Mouse (Mus musculus): ENCODE results near the gene Dhrs7b.
A peak's percentile ranks its signal among the peaks of the same experiment; 100 is the strongest.
"Not testable (repeated sequence)": the region's sequence is repeated elsewhere in the genome, so short reads cannot be mapped to it uniquely, and the experiment has no call there.

The Dhrs7b gene

GRCm38 (mm10) chr11:60830433-60831052 lies at the start of gene Dhrs7b:
Gene Dhrs7b (plus strand): TSS chr11:60830631.
- peak; percentile 84 for DNase-seq (ENCODE audit: extremely low spot score)

DNA sequence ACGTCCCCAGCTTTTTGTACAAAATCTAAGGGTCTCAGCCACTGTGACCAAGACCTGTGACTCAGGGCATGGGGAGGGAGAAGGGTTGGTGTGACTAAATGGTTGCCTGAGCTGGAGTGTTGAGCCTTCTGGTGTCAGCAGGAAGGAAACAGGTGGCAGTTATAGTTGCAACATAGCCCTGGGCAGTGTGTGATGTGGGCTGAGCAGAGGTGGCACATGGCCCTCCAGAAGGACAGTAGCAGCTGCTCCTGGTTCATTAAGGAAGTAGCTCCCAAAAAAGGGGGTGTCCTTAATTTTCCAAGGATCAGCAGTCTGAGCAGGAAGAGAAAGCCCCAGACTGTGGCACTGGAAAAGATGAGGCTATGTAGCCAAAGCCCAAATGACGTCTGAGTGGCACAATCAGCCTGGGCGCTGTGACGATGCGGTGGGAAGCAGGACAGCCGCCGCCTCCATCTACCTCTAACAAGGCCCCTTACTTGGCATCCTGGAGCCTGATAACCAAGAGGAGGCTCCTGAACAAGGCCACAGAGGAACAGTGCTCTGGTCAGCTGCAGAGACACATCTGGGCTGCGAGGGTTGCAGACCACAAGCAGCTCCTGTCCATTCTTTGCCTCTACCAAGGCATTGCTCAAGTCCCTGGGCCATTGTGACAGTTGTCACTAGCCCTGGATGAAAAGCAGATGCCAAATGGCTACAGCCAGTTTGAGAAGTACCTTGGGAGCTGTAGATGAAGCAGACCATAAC lies 46.1 kb upstream of the Dhrs7b start:
- no peak for DNase-seq (ENCODE audit: extremely low spot score)

DNA sequence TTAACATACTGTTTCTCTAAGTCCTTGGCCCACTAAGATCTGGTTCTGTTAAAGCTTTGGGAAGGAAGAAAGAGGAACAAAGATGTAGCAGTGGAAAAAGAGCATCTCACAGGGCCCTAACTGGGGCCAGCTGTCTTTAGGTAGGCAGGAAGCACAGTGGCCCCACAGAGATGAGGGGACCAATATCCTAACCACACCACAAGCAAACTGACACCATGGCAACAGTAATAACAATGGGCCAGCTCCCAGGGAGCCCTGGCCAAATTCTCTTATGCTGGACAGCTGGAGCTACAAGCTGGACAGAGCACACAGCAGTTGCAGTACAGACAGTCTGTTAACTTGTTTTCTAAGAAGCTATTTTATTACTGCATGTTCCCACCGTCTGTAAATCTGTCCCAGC lies 42.8 kb upstream of the Dhrs7b start:
- no peak for DNase-seq (ENCODE audit: extremely low spot score)

DNA sequence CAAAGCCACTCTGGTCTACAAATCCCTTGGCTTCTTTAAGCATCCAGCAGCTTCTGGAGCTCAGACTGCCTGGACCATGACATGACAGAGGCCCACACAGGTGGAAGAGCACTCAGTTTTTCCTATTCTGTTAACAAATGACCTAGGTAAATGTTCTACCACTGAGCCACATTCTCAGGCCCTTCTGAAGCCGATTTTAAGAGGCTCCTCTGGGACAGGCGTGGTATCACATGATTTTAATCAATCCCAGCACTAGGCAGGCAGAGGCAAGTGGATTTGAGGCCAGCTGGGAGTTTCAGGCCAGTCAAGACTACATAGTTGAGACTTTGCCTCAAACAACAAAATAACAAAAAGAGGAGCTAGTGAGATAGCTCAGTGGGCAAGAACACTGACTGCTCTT lies 40.0 kb upstream of the Dhrs7b start:
- no peak for DNase-seq (ENCODE audit: extremely low spot score)

DNA sequence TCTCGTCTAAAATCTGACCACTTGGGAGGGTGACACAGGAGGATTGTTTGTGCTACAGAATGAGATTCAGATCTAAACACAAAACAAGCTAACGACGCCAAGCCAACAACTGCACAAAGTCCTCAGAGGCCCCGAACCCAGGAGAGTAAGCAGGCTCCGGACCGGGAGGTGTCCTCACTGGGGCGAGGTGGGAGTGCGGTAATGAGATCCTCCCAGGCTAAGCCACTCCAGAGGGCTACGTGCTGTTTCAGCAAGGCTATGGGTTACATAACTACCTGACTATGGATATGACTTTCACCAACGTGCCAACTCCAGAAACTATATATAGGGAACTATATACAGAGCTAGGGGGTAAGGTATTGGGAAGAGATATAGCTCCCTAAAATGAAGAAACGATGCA lies 34.1 kb upstream of the Dhrs7b start:
- no peak for DNase-seq (ENCODE audit: extremely low spot score)

DNA sequence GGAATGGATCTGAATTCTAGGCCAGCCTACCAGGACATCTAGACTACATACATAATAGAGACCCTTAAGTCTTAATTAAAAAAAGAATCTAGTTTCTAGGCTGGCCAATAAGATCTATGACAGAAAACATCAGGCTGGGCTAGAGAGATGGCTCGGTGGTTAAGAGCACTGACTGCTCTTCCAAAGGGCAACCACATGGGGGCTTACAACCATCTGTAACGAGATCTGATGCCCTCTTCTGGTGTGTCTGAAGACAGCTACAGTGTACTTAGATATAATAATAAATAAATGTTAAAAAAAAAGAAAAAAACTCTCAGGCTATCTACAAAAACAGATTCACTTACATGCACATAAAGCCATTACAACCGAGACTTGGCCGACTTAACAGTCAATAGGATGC lies 30.5 kb upstream of the Dhrs7b start:
- no peak for DNase-seq (ENCODE audit: extremely low spot score)

GRCm38 (mm10) chr11:60800892-60801291 lies 29.5 kb upstream of the Dhrs7b start:
- DNase-seq (ENCODE audit: extremely low spot score), result no peak

GRCm38 (mm10) chr11:60808286-60809070 lies 22.0 kb upstream of the Dhrs7b start:
- no peak for DNase-seq (ENCODE audit: extremely low spot score)

DNA sequence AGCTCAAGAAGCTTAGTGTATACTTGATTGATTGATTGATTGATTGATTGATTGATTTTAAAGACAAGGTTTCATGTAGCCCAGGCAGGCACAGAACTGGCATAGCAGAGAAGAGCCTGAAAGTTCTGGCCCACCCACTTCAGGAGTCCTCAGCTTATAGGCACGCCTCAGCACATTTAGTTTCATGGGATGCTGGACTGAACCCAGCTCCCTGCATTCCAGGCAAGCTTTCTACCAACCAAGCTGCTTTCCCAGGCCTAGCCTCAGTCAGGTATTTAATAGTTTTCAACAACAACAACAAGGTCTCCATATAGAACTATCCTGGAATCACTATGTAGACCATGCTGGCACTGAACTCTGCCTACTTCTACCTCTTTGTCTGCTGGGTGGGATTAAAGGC lies 20.9 kb upstream of the Dhrs7b start:
- no peak for DNase-seq (ENCODE audit: extremely low spot score)

DNA sequence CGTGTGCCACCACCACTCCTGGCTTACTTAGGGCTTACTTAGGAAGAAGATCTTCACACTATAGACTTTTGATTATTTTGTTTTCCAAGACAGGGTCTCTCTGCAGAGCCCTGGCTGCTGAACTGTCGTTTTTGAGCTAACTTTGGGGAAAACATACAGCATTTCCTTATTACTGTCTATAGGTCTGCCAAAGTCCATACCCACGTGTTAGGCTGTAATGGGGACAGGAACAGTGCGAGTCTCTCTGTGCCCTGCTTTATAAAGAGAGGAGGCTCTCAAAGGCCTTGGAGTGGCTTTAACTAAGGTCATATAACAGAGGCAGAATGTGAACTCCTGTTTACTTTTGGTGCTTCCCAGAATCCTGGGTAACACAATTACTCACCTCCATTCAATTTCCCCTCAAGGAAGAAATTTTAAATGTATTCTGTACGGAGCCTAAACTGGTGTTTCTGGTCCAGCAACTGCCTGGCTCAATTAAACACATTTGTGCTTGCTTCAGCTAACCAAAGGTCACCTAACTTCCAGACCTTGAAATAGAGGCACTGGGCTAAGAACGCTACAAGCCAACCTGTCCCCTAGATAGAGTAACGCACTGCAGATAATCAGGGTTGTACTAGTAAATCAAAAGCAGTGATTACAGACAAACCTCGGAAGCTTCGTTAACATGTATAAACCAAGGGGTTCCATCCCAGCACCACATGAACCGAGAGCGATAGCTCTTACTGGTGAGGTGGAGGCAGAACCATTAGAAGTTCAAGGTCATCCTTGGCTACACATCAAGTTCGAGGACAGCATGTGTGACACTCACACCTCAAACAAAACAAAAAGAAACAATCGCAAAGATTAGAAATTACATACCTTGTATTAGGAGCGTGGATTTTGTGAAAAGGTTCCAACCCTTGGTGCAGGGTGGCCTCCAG lies 20.1 kb upstream of the Dhrs7b start:
- DNase-seq (ENCODE audit: extremely low spot score), result no peak

- peak; percentile 96 for DNase-seq (ENCODE audit: extremely low spot score)
Measured at GRCm38 (mm10) chr11:60811054-60811460, 19.4 kb upstream of the Dhrs7b start.

DNA sequence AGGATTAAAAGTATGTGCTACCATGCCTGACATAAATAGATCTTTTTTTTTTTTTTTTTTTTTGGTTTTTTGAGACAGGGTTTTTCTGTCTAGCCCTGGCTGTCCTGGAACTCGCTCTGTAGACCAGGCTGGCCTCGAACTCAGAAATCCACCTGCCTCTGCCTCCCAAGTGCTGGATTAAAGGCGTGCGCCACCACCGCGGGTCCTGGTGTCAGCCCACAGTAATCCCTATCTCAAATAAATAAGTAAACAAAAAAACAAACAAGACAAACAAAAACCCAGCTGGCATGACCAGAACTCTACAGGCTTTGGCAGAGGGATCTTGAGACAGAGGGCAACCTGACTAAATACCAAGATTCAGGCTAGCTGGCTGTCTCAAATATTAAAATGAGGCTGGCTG lies 18.8 kb upstream of the Dhrs7b start, which contains the start of gene Shmt1:
Gene Shmt1 (minus strand): TSS at position 101 of the 400 bp plus-strand sequence.
- not testable (repeated sequence) for DNase-seq (ENCODE audit: extremely low spot score)

GRCm38 (mm10) chr11:60816398-60816797 lies 14.0 kb upstream of the Dhrs7b start:
- no peak for DNase-seq (ENCODE audit: extremely low spot score)

DNA sequence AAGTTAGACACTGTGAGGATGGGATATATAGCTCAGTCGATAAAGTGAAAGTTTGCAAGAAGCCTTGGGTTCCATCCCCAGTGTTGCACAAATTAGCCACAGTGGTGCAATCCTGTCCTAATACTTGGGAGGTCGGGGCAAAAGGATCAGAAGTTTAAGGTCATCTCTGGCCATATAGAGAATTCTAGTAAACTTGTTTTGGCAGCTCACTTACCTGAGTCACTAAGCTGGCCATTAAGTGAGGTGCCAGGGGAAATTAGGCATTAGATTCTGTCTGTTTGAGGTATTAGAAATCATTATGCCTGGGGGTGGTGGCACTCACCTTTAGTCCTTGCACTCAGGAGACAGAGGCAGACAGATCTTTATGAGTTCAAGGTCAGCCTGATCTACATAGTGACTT lies 6.7 kb upstream of the Dhrs7b start:
- no peak for DNase-seq (ENCODE audit: extremely low spot score)

DNA sequence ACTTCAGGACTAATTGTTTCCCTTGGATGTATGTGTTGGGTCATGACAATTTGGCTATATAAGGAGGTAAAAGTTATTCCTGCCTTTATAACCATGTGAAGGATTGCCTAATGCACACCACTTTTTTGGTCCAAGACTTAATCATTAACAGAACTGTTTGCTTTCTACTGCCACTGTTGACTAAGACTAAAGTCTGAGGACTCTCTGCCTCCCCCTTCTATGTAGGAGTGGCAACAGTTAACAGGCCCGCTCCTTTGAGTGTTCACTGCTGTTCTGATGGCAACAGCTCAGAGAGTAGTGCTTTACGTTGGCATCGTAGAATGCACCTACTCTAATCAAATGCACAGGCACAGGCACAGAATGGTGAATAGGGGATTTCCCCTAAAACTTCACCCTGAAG lies 5.2 kb upstream of the Dhrs7b start:
- DNase-seq (ENCODE audit: extremely low spot score), result no peak

- no peak for DNase-seq (ENCODE audit: extremely low spot score)
Measured at GRCm38 (mm10) chr11:60826700-60827099, 3.7 kb upstream of the Dhrs7b start.

DNA sequence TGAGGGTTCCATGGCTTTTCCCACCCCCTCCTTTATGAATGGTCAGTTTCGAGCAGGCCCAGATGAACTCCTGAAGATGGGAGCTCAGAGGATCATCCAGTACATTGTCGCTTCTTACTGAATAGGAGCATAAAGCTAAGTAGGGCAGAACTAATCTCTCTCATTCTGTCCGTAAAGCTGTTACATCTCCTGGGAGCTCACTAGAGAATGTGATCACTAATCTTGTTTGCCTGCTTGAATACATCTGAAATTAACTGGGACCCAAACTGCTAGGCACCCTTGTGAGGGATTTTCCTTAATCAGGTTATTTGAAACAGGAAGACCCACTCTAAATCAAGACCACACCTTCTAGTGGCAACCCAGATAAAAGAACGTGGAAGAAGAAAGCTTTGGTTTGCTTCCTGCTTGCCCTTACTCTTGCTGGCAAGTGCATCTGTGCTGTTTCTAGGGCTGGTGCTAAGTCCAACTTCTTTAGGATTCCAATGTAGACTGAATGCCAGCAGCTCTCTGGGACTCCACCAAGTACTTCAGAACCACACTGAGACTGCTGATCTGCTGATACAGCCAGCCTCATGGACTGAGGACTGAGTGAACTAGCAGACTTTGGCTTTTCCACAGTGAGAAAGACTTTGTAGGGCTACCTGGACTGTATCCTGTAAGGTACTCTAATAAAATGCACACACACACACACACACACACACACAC lies 3.0 kb upstream of the Dhrs7b start:
- no peak for DNase-seq (ENCODE audit: extremely low spot score)

DNA sequence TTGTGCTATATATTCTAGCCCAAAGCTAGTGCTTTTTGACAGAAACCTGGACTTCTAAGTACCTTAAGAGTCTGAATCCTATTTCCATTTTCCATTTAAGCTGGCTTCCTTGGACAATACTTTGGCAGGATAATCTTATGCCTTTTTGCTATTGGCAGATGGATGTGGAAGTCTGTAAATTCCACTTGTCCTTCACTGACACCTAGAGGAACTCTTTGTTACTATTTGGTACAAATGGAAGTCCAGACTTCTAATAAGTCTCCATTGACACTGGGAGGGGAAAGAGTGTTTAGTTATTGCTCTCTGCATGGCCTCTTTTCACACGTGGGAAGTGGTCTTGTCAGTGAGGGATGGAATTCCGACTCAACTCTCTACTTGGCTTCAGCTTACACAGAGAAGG lies 1.5 kb upstream of the Dhrs7b start:
- no peak for DNase-seq (ENCODE audit: extremely low spot score)

DNA sequence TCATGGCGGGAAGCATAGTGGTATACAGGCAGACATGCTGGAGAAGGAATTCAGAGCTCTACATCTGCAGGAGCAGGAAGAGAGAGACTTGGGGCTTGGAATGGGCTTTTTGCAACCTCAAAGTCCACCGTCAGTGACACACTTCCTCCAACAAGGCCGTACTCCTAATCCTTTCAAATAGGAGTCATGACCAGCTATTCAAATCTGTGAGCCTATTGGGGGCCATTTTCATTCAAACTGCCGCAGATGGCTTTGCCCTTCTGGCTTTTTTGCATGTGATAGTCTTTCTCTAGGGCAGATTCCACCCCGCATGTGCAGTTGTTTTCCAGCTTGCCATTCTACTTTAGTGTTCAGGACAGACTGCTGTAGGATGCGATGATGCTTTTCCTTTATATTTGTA lies 6.5 kb downstream of the Dhrs7b start:
- no peak for DNase-seq (ENCODE audit: extremely low spot score)

DNA sequence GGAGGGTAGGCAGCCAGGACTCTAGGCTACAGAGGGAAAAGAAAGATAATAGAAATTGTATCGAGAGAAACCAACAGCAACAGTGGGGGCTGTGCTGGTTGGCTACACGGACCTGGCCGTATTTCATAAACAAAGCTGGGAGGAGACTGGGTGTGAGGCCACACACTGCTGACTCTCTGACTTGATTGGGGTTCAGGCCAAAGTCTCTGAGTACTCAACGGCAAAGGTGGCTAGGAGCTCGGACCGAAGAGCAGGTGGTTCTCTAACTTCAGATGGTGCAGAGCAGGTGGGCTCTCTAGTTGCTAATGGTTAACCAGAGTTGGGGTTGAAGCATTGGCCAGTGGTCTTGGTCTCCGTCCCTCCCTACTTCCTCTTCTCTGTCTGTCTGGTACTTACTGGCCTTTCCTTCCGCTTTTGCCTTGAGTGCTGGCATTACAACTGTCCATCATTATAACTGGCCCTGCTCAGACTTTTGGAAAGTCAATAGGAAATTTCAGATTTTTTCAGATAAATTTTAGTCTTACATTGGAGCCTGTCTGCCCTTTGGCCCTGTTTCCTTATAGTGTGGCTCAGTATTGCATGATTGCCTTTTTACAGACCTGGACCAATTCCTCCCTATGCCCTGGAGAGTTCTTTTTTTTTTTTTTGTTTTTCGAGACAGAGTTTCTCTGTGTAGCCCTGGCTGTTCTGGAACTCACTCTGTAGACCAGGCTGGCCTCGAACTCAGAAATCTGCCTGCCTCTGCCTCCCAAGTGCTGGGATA lies 7.4 kb downstream of the Dhrs7b start:
- no peak for DNase-seq (ENCODE audit: extremely low spot score)

All from embryo, embryonic 9.5 days (tissue).